Mouse (Mus musculus) intestine, embryonic 14.5 days (tissue): ENCODE measurements at regions not wholly inside any gene's neighbourhood (a gene's known extent, or its start where the extent isn't known, plus 50 kb on each side); places are given as distances from the start of the nearest gene placed in this dataset.

ENCODE experiments used
- ATAC-seq: fragments of 200-750 bp; cut with Nextera tagmentation; replicated peaks from 2 replicates; pipeline ENCODE4 v1.8.0; 2017; ENCODE audit warnings: low read depth, moderate number of reproducible peaks, moderate TSS enrichment, moderate library complexity; ENCODE audit not compliant: low FRiP score, low TSS enrichment
- DNase-seq: peaks from one replicate; pipeline ENCODE4 v3.0.0-alpha.2; 2018; ENCODE audit warnings: low spot score
- H3K27ac ChIP-seq: fragments of 300-500 bp; sonication (generic); 2 replicates; pipeline ENCODE4 v1.5.1; 2014; ENCODE audit warnings: low read depth, mild to moderate bottlenecking, control low read depth
- H3K27me3 ChIP-seq: fragments of 300-500 bp; sonication (generic); replicated peaks from 2 replicates; pipeline ENCODE4 v1.6.1; 2014; ENCODE audit warnings: low read length, control low read depth; ENCODE audit not compliant: control insufficient read depth, insufficient read depth
- H3K36me3 ChIP-seq: fragments of 300-500 bp; sonication (generic); 2 replicates; pipeline ENCODE4 v1.6.1; 2014; ENCODE audit warnings: low read length, control low read depth; ENCODE audit not compliant: control insufficient read depth, insufficient read depth
- H3K4me1 ChIP-seq: fragments of 300-500 bp; sonication (generic); replicated peaks from 2 replicates; pipeline ENCODE4 v1.6.1; 2014; ENCODE audit warnings: low read length, control low read depth, mixed read lengths; ENCODE audit not compliant: control insufficient read depth, insufficient read depth
- H3K4me2 ChIP-seq: fragments of 300-500 bp; sonication (generic); 2 replicates; pipeline ENCODE4 v1.6.1; 2014; ENCODE audit warnings: low read length
- H3K4me3 ChIP-seq: fragments of 300-500 bp; sonication (generic); 2 replicates; pipeline ENCODE4 v1.5.1; 2014; ENCODE audit warnings: low read depth, low read length, control low read depth, mixed read lengths
- H3K9ac ChIP-seq: fragments of 300-500 bp; sonication (generic); 2 replicates; pipeline ENCODE4 v1.6.1; 2014; ENCODE audit warnings: mild to moderate bottlenecking, low read length
- H3K9me3 ChIP-seq: fragments of 300-500 bp; sonication (generic); 2 replicates; pipeline ENCODE4 v1.6.1; 2016; ENCODE audit warnings: low read length, control low read depth; ENCODE audit not compliant: control insufficient read depth
- WGBS: fragments of 180-500 bp; shearing (Covaris S2); extraction: QIAGEN DNeasy Blood & Tissue Kit; methylation state at CpG from one replicate; pipeline ENCODE4 v1.1.7; 2014; 5-methylcytosine and 5-hydroxymethylcytosine counted together

GRCm38 (mm10) chr5:133189798-133190571, 646.8 kb upstream of the Auts2 start:
- no peak overlapping the region for H3K4me3 ChIP-seq
- no peaks in the 10 kb centered on the region for H3K36me3 ChIP-seq
- no peak overlapping the region for H3K27ac ChIP-seq
- H3K4me2 ChIP-seq: no peak overlapping the region
- WGBS: 41% methylated on average over 8 of the region's 8 CpGs
- H3K4me1 ChIP-seq: 0 out of 2 replicates have a peak, but pooled peaks cover 7% of the 10 kb centered on the region
- no peak overlapping the region for H3K9ac ChIP-seq
- no peaks in the 10 kb centered on the region for H3K27me3 ChIP-seq
- no peak; the same call in 1 of the 2 replicates for ATAC-seq
- no peaks in the 10 kb centered on the region for H3K9me3 ChIP-seq
- DNase-seq: peak; percentile 59

- Histone ChIP-seq H3K9ac (no peak overlapping the region), H3K27ac (no peak overlapping the region), H3K4me2 (no peak overlapping the region), H3K4me1 (peaks cover 15% of the 10 kb centered on the region), H3K4me3 (no peak overlapping the region), H3K9me3 (no peaks in the 10 kb centered on the region), H3K36me3 (no peaks in the 10 kb centered on the region), H3K27me3 (no peaks in the 10 kb centered on the region)
- ATAC-seq (no peak), DNase-seq (peak; percentile 42)
- WGBS: 91% methylated on average over 6 of the region's 6 CpGs
Observed at GRCm38 (mm10) chr5:133175636-133176035, 632.5 kb upstream of the Auts2 start.

- Histone ChIP-seq H3K4me2 (no peak overlapping the region; the same call in 1 of the 2 replicates), H3K27ac (peak overlapping the region; percentile 33; the same call in 1 of the 2 replicates), H3K4me3 (no peak overlapping the region), H3K36me3 (no peaks in the 10 kb centered on the region), H3K9ac (no peak overlapping the region), H3K4me1 (peaks cover 15% of the 10 kb centered on the region), H3K27me3 (no peaks in the 10 kb centered on the region), H3K9me3 (no peaks in the 10 kb centered on the region)
- ATAC-seq (peak; percentile 83), DNase-seq (peak; percentile 93)
- WGBS: 13% methylated on average over 6 of the region's 6 CpGs
Observed at GRCm38 (mm10) chr5:133173155-133173723, 630.1 kb upstream of the Auts2 start.

GRCm38 (mm10) chr5:133172686-133173085, 629.5 kb upstream of the Auts2 start:
- Histone ChIP-seq H3K4me2 (no peak overlapping the region), H3K9me3 (no peaks in the 10 kb centered on the region), H3K4me1 (peaks cover 15% of the 10 kb centered on the region), H3K27ac (peak overlapping the region; percentile 9; the same call in 1 of the 2 replicates), H3K27me3 (no peaks in the 10 kb centered on the region), H3K9ac (no peak overlapping the region), H3K4me3 (no peak overlapping the region), H3K36me3 (no peaks in the 10 kb centered on the region)
- 70% methylated on average over 4 of the region's 4 CpGs for WGBS
- no peak for ATAC-seq
- DNase-seq: no peak

GRCm38 (mm10) chr5:133171266-133171665, 628.1 kb upstream of the Auts2 start:
- H3K4me3 ChIP-seq: no peak overlapping the region
- 55% methylated on average over 1 of the region's 1 CpGs for WGBS
- H3K4me2 ChIP-seq: no peak overlapping the region
- peaks cover 24% of the 10 kb centered on the region for H3K4me1 ChIP-seq
- H3K9ac ChIP-seq: no peak overlapping the region
- ATAC-seq (no peak), DNase-seq (peak; percentile 47)
- no peaks in the 10 kb centered on the region for H3K9me3 ChIP-seq
- no peaks in the 10 kb centered on the region for H3K27me3 ChIP-seq
- no peak overlapping the region for H3K27ac ChIP-seq
- H3K36me3 ChIP-seq: no peaks in the 10 kb centered on the region

DNA sequence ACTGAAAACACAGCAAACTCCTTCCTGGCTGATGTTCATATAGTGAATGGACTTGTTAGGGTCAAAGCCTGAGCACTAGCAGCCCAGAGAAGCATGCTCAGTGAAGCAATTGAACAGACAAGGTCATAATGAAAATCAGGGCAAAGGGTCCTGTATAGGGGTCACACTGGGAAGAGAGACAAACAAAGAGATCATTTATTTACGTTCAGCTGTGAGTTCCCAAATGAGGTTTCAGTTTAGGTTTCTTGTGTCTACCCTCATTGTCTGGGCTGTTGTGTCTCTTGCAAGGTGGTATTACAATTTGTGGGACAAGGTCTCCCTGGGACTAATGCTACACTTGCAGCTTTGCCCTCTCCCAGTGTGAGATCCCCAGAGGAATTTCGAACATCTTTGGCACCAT, 624.4 kb upstream of the Auts2 start:
- ATAC-seq: no peak
- WGBS: 32% methylated on average over 2 of the region's 2 CpGs
- H3K4me3 ChIP-seq: no peak overlapping the region
- H3K36me3 ChIP-seq: no peaks in the 10 kb centered on the region
- peaks cover 13% of the 10 kb centered on the region for H3K4me1 ChIP-seq
- DNase-seq: no peak
- H3K4me2 ChIP-seq: no peak overlapping the region
- no peak overlapping the region for H3K9ac ChIP-seq
- no peaks in the 10 kb centered on the region for H3K9me3 ChIP-seq
- peak overlapping the region; percentile 30; the same call in 1 of the 2 replicates for H3K27ac ChIP-seq
- no peaks in the 10 kb centered on the region for H3K27me3 ChIP-seq

DNA sequence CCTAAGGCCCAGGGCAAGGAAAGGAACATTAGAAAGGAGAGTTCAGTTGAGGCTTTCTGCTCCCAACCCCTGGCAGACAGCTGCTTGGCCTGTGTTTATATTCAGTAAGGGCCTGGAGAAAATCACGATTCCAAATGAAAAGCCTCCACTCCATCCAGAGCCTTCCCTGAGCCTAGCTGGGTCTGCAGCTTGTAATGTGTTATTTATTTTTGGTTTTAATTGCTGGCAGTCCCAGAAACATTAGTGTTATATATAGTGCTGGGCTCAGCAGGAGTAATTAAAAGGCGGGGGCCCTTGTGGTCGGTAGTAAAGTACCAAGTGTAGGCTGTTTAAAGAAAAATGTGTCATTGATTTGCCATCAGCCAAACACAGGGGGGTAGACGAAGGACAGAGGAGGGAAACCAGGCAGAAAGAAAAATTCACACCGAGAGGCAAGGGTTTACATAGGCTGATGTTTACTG, 623.9 kb upstream of the Auts2 start:
- no peaks in the 10 kb centered on the region for H3K36me3 ChIP-seq
- no peak overlapping the region for H3K4me2 ChIP-seq
- H3K4me1 ChIP-seq: peaks cover 13% of the 10 kb centered on the region
- no peak overlapping the region for H3K9ac ChIP-seq
- no peaks in the 10 kb centered on the region for H3K9me3 ChIP-seq
- 0 out of 2 replicates have a peak overlapping the region, but pooled peaks have one; percentile 30 for H3K27ac ChIP-seq
- no peak overlapping the region for H3K4me3 ChIP-seq
- ATAC-seq: peak; percentile 83
- no peaks in the 10 kb centered on the region for H3K27me3 ChIP-seq
- DNase-seq: peak; percentile 62
- 5% methylated on average over 5 of the region's 5 CpGs for WGBS

DNA sequence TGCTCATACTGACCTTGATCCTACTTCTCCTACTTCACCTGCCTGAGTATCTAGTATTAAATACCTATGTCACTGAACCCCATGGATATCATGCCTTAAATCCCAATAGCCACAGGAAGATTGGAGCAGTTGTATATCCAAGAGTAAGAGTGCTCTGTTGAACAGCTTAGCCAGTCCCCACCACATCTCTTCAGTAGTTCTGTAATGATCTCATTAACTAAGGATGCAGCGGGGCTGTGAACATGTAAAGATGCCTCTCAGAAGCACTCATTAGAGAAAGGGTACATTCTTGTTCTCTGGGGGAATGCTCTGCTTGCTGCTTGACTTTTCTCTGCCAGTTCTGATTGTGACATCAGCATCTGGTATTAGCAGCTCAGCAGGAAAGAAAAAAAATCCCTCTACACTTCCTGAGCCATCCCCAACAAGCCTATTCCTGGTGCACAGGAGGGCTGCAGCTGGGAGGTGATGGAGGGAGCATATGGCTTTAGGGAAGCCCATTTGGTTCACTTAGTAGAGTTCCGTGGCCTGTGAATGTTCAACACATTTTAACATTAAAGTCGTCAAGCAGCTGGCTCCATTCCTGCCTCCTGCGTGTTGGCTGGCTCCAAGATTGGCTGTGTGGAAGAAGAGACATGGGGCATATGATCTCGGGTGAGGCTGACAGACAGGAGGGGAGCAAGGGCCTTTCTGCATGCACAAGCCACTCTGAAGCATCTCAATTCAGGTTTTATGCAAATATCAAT, 613.1 kb upstream of the Auts2 start:
- Histone ChIP-seq H3K4me3 (no peak overlapping the region), H3K9me3 (peaks cover 3% of the 10 kb centered on the region; the same call in 1 of the 2 replicates), H3K4me1 (no peaks in the 10 kb centered on the region), H3K27ac (no peak overlapping the region), H3K27me3 (no peaks in the 10 kb centered on the region), H3K36me3 (no peaks in the 10 kb centered on the region), H3K4me2 (no peak overlapping the region), H3K9ac (no peak overlapping the region)
- DNase-seq (no peak), ATAC-seq (no peak)
- 60% methylated on average over 5 of the region's 5 CpGs for WGBS
